Mouse (Mus musculus) kidney, adult 11 months (tissue): ENCODE measurements around the gene Ccdc171.
"Not testable (repeated sequence)": the region's sequence is repeated elsewhere in the genome, so short reads cannot be mapped to it uniquely, and the experiment has no call there.

Experiments
- DNase-seq: peaks from one replicate; pipeline ENCODE4 v3.0.0; 2022

Gene Ccdc171

GRCm38 (mm10) chr4:83526270-83526987 lies 1.1 kb downstream of the Ccdc171 start:
- DNase-seq, result no peak

GRCm38 (mm10) chr4:83526988-83527334 lies 1.6 kb downstream of the Ccdc171 start:
- DNase-seq, result no peak

GRCm38 (mm10) chr4:83527921-83528320 lies 2.6 kb downstream of the Ccdc171 start:
- no peak for DNase-seq

DNA sequence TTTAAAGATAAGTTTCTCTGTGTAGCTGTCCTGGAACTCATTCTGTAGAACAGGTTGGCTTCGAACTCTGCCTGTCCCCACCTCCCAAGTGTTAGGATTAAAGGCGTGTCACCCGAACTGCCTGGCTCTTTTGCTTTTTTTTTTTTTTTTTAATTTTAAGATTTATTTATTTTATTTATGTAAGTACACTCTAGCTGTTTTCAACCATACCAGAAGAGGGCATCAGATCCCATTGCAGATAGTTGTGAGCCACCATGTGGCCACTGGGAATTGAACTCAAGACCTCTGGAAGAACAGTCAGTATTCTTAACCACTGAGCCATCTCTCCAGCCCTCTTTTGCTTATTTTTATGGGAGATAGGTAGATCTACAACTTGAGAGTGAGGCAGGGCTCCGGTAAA lies 4.7 kb downstream of the Ccdc171 start:
- DNase-seq, result not testable (repeated sequence)

GRCm38 (mm10) chr4:83533168-83533911 lies 8.0 kb downstream of the Ccdc171 start:
- DNase-seq, result no peak

GRCm38 (mm10) chr4:83534024-83534423 lies 8.7 kb downstream of the Ccdc171 start:
- DNase-seq, result no peak

DNA sequence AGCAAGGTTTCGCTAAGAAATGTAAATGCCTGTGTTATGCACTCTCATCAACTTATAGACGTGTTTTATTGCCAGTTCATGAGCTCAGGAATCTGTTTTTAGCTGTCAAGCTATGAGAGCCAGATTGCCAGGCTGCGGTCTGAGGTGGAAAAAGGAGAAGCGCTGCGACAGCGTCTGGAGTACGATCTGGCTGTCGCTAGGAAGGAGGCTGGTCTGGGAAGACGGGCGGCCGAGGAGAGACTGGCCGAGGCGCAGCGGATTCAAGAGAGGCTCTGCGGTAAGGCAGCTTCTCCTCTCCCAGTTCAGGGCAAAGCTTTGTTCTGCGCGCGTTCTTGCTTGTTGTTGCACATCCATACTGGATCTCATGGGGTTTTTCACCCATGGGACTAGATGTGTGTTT lies 24.2 kb downstream of the Ccdc171 start:
- no peak for DNase-seq

DNA sequence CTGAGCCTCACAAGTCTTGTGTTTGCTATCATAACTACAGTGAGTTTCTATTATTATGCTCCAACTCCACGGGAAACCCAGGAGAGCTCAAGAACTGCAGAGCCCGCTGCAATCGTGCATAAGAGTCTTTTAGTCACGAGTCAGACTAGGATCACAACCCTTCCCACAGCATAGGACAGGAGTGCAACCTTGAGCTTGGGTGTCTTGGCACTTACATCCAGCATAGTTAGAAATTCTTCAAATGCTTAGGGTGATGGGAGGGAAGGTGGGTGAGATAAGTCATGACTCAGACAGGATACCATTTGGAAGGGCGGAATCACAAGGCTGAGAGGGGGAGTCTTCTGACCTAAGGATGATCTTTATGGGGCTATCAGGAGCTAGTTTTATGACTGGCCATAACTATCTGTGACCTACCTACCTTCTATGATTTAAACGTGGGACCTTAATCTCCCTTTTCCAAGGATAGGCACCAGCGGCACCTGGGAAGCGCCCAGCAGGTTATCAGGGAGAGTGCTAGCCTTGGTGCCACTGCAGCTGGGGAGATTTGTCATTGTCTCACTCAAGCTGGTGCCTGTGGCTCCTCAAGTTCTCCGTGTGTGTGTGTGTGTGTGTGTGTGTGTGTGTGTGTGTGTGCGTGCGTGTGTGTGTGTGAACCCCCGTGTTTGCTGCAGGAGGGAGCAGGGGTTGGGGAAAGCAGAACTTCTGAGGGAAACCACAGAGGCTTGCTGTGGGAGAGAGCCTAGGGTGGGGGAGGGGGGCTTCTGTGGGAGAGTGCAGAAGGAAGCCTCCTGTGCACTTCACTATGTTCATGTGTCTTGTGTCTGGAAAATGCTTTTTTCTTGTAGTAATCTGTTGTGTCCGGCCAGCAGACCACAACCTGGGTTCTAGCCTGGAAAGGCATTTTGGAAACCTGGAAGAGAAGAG lies 42.1 kb downstream of the Ccdc171 start:
- DNase-seq, result no peak

GRCm38 (mm10) chr4:83568145-83568544 lies 42.8 kb downstream of the Ccdc171 start:
- peak; percentile 72 for DNase-seq

DNA sequence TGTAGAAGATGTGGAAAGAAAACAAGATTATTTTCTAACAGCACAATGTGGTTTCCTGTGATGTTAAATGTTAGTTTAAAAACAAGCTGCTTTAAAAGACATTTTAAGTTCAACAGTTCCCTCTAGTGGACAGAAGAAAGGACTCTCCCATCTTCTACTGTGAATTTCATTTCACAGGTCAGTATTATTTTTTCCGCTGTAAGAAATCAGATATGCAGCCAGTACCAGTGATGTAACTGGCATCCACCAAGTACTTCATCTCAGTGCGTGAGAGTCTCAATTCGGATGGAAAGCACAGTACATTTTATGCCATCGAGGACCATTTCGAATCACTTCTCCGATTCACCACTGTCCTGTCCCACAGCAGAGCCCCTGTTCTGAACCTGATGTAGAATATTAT lies 45.2 kb downstream of the Ccdc171 start:
- no peak for DNase-seq

DNA sequence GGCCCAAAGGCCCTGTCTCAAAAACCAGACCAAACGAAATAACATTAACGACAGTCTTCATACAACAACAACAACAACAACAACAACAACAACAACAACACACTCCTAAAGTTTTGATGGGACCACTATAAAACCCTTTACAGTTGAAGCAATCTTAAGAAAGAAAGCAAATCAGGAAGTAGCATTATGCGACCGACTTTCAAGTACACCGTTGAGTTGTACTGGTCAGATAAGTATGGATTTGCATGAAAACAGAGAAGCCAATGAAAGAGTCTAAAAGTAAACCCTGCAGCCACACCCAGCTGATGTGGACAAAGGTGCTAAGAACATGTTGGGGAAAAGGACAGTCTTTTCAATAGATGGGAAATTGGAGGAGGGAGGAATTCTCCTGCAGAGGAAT lies 45.7 kb downstream of the Ccdc171 start:
- DNase-seq, result no peak

- DNase-seq, result peak; percentile 5
Measured at GRCm38 (mm10) chr4:83572521-83572920, 47.2 kb downstream of the Ccdc171 start.

GRCm38 (mm10) chr4:83576315-83576714 lies 51.0 kb downstream of the Ccdc171 start:
- no peak for DNase-seq

DNA sequence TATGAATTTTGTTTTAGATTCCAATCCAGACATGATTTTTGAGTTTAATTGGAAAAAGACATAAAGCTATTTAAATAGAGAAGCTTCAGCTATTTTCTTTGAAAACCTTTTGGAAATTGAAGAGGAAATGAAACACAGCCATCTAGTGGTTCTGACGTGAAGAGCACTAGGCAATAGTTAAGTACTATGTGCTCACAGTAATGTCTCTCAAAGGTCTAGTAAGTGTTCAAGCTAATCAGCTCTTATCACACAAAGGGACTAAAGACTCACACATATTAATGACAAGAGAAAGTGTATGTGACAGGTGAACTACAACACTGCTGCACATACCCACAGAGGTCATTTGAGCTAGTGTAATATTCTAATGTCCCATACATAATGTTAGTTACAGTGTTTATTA lies 54.8 kb downstream of the Ccdc171 start:
- no peak for DNase-seq

DNA sequence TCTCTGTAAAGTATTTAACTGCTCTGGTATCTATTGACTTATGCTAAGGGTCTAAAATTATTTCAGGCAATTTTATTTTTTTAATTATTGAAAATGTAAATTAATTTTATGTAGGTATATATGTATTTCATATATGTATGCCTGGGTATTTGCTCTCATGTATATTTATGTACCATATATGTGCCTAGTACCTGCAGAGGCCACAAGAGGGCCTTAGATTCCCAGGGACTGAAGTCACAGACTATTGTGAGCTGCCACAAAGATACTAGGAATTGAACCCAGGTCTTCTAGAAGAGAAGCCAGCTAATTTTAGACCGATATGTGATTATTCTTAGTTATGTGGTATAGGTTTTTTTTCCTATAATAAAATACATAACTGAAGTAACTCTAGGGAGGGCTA lies 62.2 kb downstream of the Ccdc171 start:
- no peak for DNase-seq

GRCm38 (mm10) chr4:83596486-83596885 lies 71.1 kb downstream of the Ccdc171 start:
- no peak for DNase-seq

- no peak for DNase-seq
Measured at GRCm38 (mm10) chr4:83611111-83611510, 85.8 kb downstream of the Ccdc171 start.

- DNase-seq, result not testable (repeated sequence)
Measured at GRCm38 (mm10) chr4:83623021-83623711, 97.8 kb downstream of the Ccdc171 start.

DNA sequence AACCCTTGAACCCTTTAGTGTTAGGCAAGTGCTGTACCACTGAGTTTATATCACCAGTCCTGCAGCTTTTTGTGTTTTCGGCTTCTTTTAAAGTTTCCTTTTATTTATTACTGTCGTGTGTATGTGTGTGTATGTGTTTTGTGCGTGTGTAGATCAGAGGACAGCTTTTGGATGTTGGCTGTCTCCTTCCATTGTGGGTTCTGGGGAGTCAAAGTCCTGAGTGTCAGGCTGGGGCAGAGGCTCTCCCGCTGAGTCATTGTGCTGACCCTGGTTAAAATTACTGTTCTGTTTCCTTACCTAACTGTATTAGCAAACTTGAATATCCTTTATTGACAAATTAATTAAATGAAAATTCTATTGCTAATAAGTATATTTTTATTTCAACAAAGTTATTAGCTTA lies 98.4 kb downstream of the Ccdc171 start:
- DNase-seq, result no peak

- no peak for DNase-seq
Measured at GRCm38 (mm10) chr4:83651453-83651852, 126.1 kb downstream of the Ccdc171 start.

DNA sequence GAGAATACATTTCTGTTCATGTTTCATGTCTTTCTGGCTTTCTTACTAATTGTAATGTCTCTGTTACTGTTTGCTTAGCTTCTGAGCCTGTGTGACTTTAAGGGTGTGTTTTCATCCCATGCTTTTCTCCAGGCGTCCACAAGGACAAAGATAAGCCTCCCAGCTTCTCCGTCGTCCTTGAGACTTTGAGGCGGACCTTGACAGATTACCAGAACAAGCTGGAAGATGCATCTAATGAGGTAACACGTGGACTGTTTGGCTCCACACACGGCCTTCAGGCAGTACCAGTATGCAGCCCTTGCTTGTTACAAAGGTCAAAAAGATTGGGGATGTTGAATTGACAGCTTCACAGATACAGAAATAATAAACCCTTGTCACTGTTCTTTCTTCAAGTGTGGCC lies 130.1 kb downstream of the Ccdc171 start:
- peak; percentile 16 for DNase-seq

DNA sequence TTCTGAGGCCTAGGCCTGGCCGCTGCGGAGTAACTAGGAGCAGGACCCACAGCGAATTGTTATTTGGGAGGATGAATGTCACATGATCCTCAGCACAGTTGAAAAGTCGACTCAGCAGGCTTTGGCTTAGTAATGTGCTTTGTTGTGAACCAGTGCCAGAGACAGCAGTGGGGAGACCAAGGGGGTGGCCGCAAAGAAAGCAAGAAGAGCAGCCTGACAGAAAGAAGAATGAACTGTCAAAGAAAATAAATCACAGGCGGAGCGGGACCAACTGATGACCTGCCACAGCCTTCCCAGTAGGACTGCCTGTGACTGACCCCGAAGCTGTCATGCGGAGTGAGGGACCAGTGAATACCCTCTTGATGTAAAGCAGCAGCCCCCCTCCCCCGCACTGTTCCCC lies 131.2 kb downstream of the Ccdc171 start:
- peak; percentile 22 for DNase-seq

DNA sequence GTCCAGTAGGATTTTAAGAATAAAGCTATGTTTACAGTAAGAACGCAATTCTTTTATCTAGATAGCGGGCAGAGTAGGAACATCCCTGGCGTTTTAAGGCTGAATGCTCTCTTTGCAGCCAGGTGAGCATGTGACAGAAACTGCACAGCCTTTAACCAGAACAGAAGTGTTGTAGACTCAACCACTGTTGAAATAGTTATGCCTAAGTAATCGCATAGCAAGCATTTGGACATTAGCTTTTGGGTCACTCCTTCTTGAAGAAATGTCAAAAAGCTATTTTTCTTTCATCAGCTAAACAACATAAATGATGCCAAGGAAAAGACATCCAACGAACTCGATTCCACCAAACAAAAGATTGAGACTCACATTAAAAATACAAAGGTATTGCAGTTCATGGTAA lies 131.7 kb downstream of the Ccdc171 start:
- no peak for DNase-seq
